Mouse (Mus musculus): ENCODE results near the gene Zdhhc17. TPM values are rescaled to one million over a fixed set of nuclear protein-coding genes. Genes with fewer than 3 reads are reported as not detected.
A peak's percentile ranks its signal among the peaks of the same experiment; 100 is the strongest.

Gene Zdhhc17
- polyA plus RNA-seq, 1 experiment from 2014 or later, result 15.1 TPM

GRCm38 (mm10) chr10:110935669-110936068 lies 74.3 kb downstream of the Zdhhc17 start:
- no peak overlapping the region for H3K9ac ChIP-seq
- peak overlapping the region; percentile 22; the same call in 1 of the 2 replicates for H3K27ac ChIP-seq
- ATAC-seq (replicated peaks; ENCODE audit: insufficient number of reproducible peaks, insufficient read depth, low FRiP score, low read depth), result no peak
- 53% methylated on average over 7 of the region's 7 CpGs for WGBS
- H3K4me2 ChIP-seq, result no peak overlapping the region
- no peaks in the 10 kb centered on the region for H3K27me3 ChIP-seq
- no peak overlapping the region for H3K4me3 ChIP-seq
- no peaks in the 10 kb centered on the region for H3K9me3 ChIP-seq (replicated peaks)
- peaks cover 39% of the 10 kb centered on the region for H3K36me3 ChIP-seq
- H3K4me1 ChIP-seq (replicated peaks), result peaks cover 28% of the 10 kb centered on the region

- Histone ChIP-seq H3K27me3 (no peaks in the 10 kb centered on the region), H3K9ac (no peak overlapping the region), H3K4me3 (no peak overlapping the region), H3K4me1 (replicated peaks) (peaks cover 34% of the 10 kb centered on the region), H3K27ac (no peak overlapping the region; the same call in 1 of the 2 replicates), H3K9me3 (replicated peaks) (no peaks in the 10 kb centered on the region), H3K4me2 (no peak overlapping the region), H3K36me3 (peaks cover 39% of the 10 kb centered on the region)
- ATAC-seq (replicated peaks; ENCODE audit: insufficient number of reproducible peaks, insufficient read depth, low FRiP score, low read depth), result no peak
- WGBS, result 67% methylated on average over 11 of the region's 11 CpGs
These were observed 74.9 kb downstream of the Zdhhc17 start for GRCm38 (mm10) chr10:110935081-110935480.

- Histone ChIP-seq H3K27ac (no peak overlapping the region), H3K4me2 (no peak overlapping the region), H3K9me3 (replicated peaks) (no peaks in the 10 kb centered on the region), H3K4me1 (replicated peaks) (peaks cover 49% of the 10 kb centered on the region), H3K36me3 (peaks cover 27% of the 10 kb centered on the region), H3K9ac (no peak overlapping the region), H3K27me3 (no peaks in the 10 kb centered on the region), H3K4me3 (no peak overlapping the region)
- ATAC-seq (replicated peaks; ENCODE audit: insufficient number of reproducible peaks, insufficient read depth, low FRiP score, low read depth), result no peak
- 74% methylated on average over 5 of the region's 5 CpGs for WGBS
These were observed 76.4 kb downstream of the Zdhhc17 start for GRCm38 (mm10) chr10:110933584-110933983.

- 0 out of 2 replicates have a peak overlapping the region, but pooled peaks have one; percentile 16 for H3K4me3 ChIP-seq
- peak overlapping the region; percentile 56; the same call in 1 of the 2 replicates for H3K27ac ChIP-seq
- no peaks in the 10 kb centered on the region for H3K9me3 ChIP-seq (replicated peaks)
- H3K36me3 ChIP-seq, result peaks cover 11% of the 10 kb centered on the region; the same call in 1 of the 2 replicates
- 57% methylated on average over 20 of the region's 20 CpGs for whole genome bisulfite sequencing
- H3K4me2 ChIP-seq, result peak overlapping the region; percentile 34
- H3K9ac ChIP-seq, result no peak overlapping the region
- no peaks in the 10 kb centered on the region for H3K27me3 ChIP-seq
- H3K4me1 ChIP-seq (replicated peaks), result peaks cover 61% of the 10 kb centered on the region
- no peak for ATAC-seq (replicated peaks; ENCODE audit: insufficient number of reproducible peaks, insufficient read depth, low FRiP score, low read depth)
These were observed 77.9 kb downstream of the Zdhhc17 start for GRCm38 (mm10) chr10:110931913-110932560.

GRCm38 (mm10) chr10:110931161-110931912 lies 78.6 kb downstream of the Zdhhc17 start:
- 60% methylated on average over 13 of the region's 13 CpGs for WGBS
- Histone ChIP-seq H3K36me3 (peaks cover 11% of the 10 kb centered on the region; the same call in 1 of the 2 replicates), H3K9ac (no peak overlapping the region), H3K4me2 (peak overlapping the region; percentile 34), H3K27ac (peak overlapping the region; percentile 56), H3K4me1 (replicated peaks) (peaks cover 68% of the 10 kb centered on the region), H3K27me3 (no peaks in the 10 kb centered on the region), H3K4me3 (0 out of 2 replicates have a peak overlapping the region, but pooled peaks have one; percentile 16), H3K9me3 (replicated peaks) (no peaks in the 10 kb centered on the region)
- ATAC-seq (replicated peaks; ENCODE audit: insufficient number of reproducible peaks, insufficient read depth, low FRiP score, low read depth), result no peak

- Histone ChIP-seq H3K4me2 (no peak overlapping the region), H3K36me3 (0 out of 2 replicates have a peak, but pooled peaks cover 4% of the 10 kb centered on the region), H3K9me3 (replicated peaks) (no peaks in the 10 kb centered on the region), H3K4me3 (no peak overlapping the region), H3K4me1 (replicated peaks) (peaks cover 78% of the 10 kb centered on the region), H3K27me3 (no peaks in the 10 kb centered on the region), H3K9ac (0 out of 2 replicates have a peak overlapping the region, but pooled peaks have one; percentile 7), H3K27ac (peak overlapping the region; percentile 40)
- 33% methylated on average over 4 of the region's 4 CpGs for WGBS
- ATAC-seq (replicated peaks; ENCODE audit: insufficient number of reproducible peaks, insufficient read depth, low FRiP score, low read depth), result peak; percentile 19; the same call in 1 of the 2 replicates
These were observed 80.2 kb downstream of the Zdhhc17 start for GRCm38 (mm10) chr10:110929756-110930155.

- ATAC-seq (replicated peaks; ENCODE audit: insufficient number of reproducible peaks, insufficient read depth, low FRiP score, low read depth), result peak; percentile 41; the same call in 1 of the 2 replicates
- 20% methylated on average over 11 of the region's 11 CpGs for WGBS
- H3K4me1 ChIP-seq (replicated peaks), result peaks cover 94% of the 10 kb centered on the region
- no peak overlapping the region for H3K4me3 ChIP-seq
- H3K4me2 ChIP-seq, result peak overlapping the region; percentile 32
- H3K27ac ChIP-seq, result peak overlapping the region; percentile 70
- H3K9ac ChIP-seq, result no peak overlapping the region
- H3K9me3 ChIP-seq (replicated peaks), result no peaks in the 10 kb centered on the region
- H3K36me3 ChIP-seq, result 0 out of 2 replicates have a peak, but pooled peaks cover 3% of the 10 kb centered on the region
- H3K27me3 ChIP-seq, result no peaks in the 10 kb centered on the region
These were observed 82.4 kb downstream of the Zdhhc17 start for GRCm38 (mm10) chr10:110927491-110927890.

GRCm38 (mm10) chr10:110922612-110923011 lies 87.3 kb downstream of the Zdhhc17 start:
- no peak for ATAC-seq (replicated peaks; ENCODE audit: insufficient number of reproducible peaks, insufficient read depth, low FRiP score, low read depth)
- 52% methylated on average over 9 of the region's 9 CpGs for WGBS
- no peak overlapping the region for H3K9ac ChIP-seq
- H3K27me3 ChIP-seq, result no peaks in the 10 kb centered on the region
- 0 out of 2 replicates have a peak, but pooled peaks cover 2% of the 10 kb centered on the region for H3K9me3 ChIP-seq (replicated peaks)
- H3K27ac ChIP-seq, result no peak overlapping the region
- peak overlapping the region; percentile 83 for H3K4me2 ChIP-seq
- H3K4me1 ChIP-seq (replicated peaks), result peaks cover 72% of the 10 kb centered on the region
- no peaks in the 10 kb centered on the region for H3K36me3 ChIP-seq
- peak overlapping the region; percentile 90 for H3K4me3 ChIP-seq

GRCm38 (mm10) chr10:110921890-110922289 lies 88.0 kb downstream of the Zdhhc17 start:
- H3K9ac ChIP-seq, result peak overlapping the region; percentile 11; the same call in 1 of the 2 replicates
- H3K27me3 ChIP-seq, result no peaks in the 10 kb centered on the region
- no peak overlapping the region for H3K27ac ChIP-seq
- peak overlapping the region; percentile 83 for H3K4me2 ChIP-seq
- ATAC-seq (replicated peaks; ENCODE audit: insufficient number of reproducible peaks, insufficient read depth, low FRiP score, low read depth), result no peak
- 31% methylated on average over 3 of the region's 3 CpGs for WGBS
- peaks cover 65% of the 10 kb centered on the region for H3K4me1 ChIP-seq (replicated peaks)
- no peaks in the 10 kb centered on the region for H3K36me3 ChIP-seq
- 0 out of 2 replicates have a peak, but pooled peaks cover 3% of the 10 kb centered on the region for H3K9me3 ChIP-seq (replicated peaks)
- H3K4me3 ChIP-seq, result peak overlapping the region; percentile 90

- H3K4me2 ChIP-seq, result peak overlapping the region; percentile 83
- H3K36me3 ChIP-seq, result no peaks in the 10 kb centered on the region
- H3K27ac ChIP-seq, result peak overlapping the region; percentile 99
- peak overlapping the region; percentile 91 for H3K9ac ChIP-seq
- peak; percentile 15; the same call in 1 of the 2 replicates for ATAC-seq (replicated peaks; ENCODE audit: insufficient number of reproducible peaks, insufficient read depth, low FRiP score, low read depth)
- H3K9me3 ChIP-seq (replicated peaks), result 0 out of 2 replicates have a peak, but pooled peaks cover 3% of the 10 kb centered on the region
- H3K4me1 ChIP-seq (replicated peaks), result peaks cover 51% of the 10 kb centered on the region
- H3K4me3 ChIP-seq, result peak overlapping the region; percentile 90
- no peaks in the 10 kb centered on the region for H3K27me3 ChIP-seq
- whole genome bisulfite sequencing, result under 1% methylated on average over 15 of the region's 15 CpGs
These were observed 89.5 kb downstream of the Zdhhc17 start for GRCm38 (mm10) chr10:110920368-110920950.
